Mouse (Mus musculus) limb, embryonic 14.5 days (tissue): ENCODE results near the gene Fam19a3. TPM values are rescaled to one million over a fixed set of nuclear protein-coding genes. Genes with fewer than 3 reads are reported as not detected.

Source experiments
- ATAC-seq: fragments of 200-750 bp; cut with Nextera tagmentation; 2 replicates; pipeline ENCODE4 v1.8.0; 2017; ENCODE audit warnings: low read depth, moderate number of reproducible peaks, moderate TSS enrichment; ENCODE audit not compliant: low FRiP score
- DNase-seq: peaks from one replicate; pipeline ENCODE4 v3.0.0-alpha.2; 2015; ENCODE audit warnings: low spot score
- H3K27ac ChIP-seq: fragments of 300-500 bp; sonication (generic); replicated peaks from 2 replicates; pipeline ENCODE4 v1.5.1; 2014; ENCODE audit warnings: low read depth, mild to moderate bottlenecking, low read length, moderate library complexity, mixed read lengths
- H3K27me3 ChIP-seq: fragments of 300-500 bp; sonication (generic); 2 replicates; pipeline ENCODE4 v1.6.1; 2014; ENCODE audit warnings: low read length, mixed read lengths; ENCODE audit not compliant: control insufficient read depth, insufficient read depth
- H3K36me3 ChIP-seq: fragments of 300-500 bp; sonication (generic); 2 replicates; pipeline ENCODE4 v1.6.1; 2014; ENCODE audit warnings: mild to moderate bottlenecking, low read length, moderate library complexity, mixed read lengths; ENCODE audit not compliant: control insufficient read depth, insufficient read depth
- H3K4me1 ChIP-seq: fragments of 300-500 bp; sonication (generic); 2 replicates; pipeline ENCODE4 v1.6.1; 2014; ENCODE audit warnings: antibody characterized with exemption, low read length, mixed read lengths; ENCODE audit not compliant: control insufficient read depth, insufficient read depth
- H3K4me2 ChIP-seq: fragments of 300-500 bp; sonication (generic); replicated peaks from 2 replicates; pipeline ENCODE4 v1.6.1; 2014; ENCODE audit warnings: low read depth, mild to moderate bottlenecking, low read length, moderate library complexity; ENCODE audit not compliant: severe bottlenecking
- H3K4me3 ChIP-seq: fragments of 300-500 bp; sonication (generic); replicated peaks from 2 replicates; pipeline ENCODE4 v1.5.1; 2014; ENCODE audit warnings: low read length
- H3K9ac ChIP-seq: fragments of 300-500 bp; sonication (generic); 2 replicates; pipeline ENCODE4 v1.6.1; 2014; ENCODE audit warnings: mild to moderate bottlenecking, low read depth, low read length, moderate library complexity; ENCODE audit not compliant: severe bottlenecking
- H3K9me3 ChIP-seq: fragments of 300-500 bp; sonication (generic); 2 replicates; pipeline ENCODE4 v1.6.1; 2016; ENCODE audit warnings: low read length; ENCODE audit not compliant: control insufficient read depth
- POLR2A ChIP-seq: fragments of 200-500 bp; IDR thresholded peaks from 2 replicates; pipeline ENCODE4 v1.8.0; 2012; ENCODE audit warnings: inconsistent platforms, mild to moderate bottlenecking, moderate library complexity, borderline replicate concordance; ENCODE audit not compliant: insufficient read depth, insufficient read length; ENCODE audit errors: extremely low read depth
- whole genome bisulfite sequencing: fragments of 180-500 bp; shearing (Covaris S2); extraction: QIAGEN DNeasy Blood & Tissue Kit; methylation state at CpG from one replicate; pipeline ENCODE4 v1.1.7; 2014; 5-methylcytosine and 5-hydroxymethylcytosine counted together
- polyA plus RNA-seq, 2 experiments: library from polyadenylated mRNA; depleted of rRNA in 1 of 2; stranded (reverse) in 1 of 2; unstranded in 1 of 2; fragments of >200 nt; fragmentation: Nextera tagmentation in 1 of 2; extraction: Ambion mirVana in 1 of 2; gene quantifications; 2 replicates each; pipeline versions ENCODE4 v1.2.1 to v1.2.3; 2012 to 2014

Fam19a3 gene
- polyA plus RNA-seq, 2 experiments, result 0.26 to 0.93 TPM

- no peak for ATAC-seq
- WGBS, result 32% methylated on average over 3 of the region's 3 CpGs
- Histone ChIP-seq H3K9ac (no peak overlapping the region), H3K4me3 (no peak overlapping the region), H3K4me2 (no peak overlapping the region), H3K36me3 (peaks cover 7% of the 10 kb centered on the region; the same call in 1 of the 2 replicates), H3K4me1 (peaks cover 12% of the 10 kb centered on the region), H3K27me3 (no peaks in the 10 kb centered on the region), H3K27ac (no peak overlapping the region), H3K9me3 (no peaks in the 10 kb centered on the region)
- TF ChIP-seq POLR2A, result no peak
- DNase-seq, result no peak
Measured at GRCm38 (mm10) chr3:104811752-104812151, 30.1 kb upstream of the Fam19a3 start.

GRCm38 (mm10) chr3:104805539-104805938 lies 23.9 kb upstream of the Fam19a3 start:
- TF ChIP-seq POLR2A, result no peak
- no peak overlapping the region for H3K27ac ChIP-seq
- no peak overlapping the region for H3K4me3 ChIP-seq
- no peak overlapping the region for H3K4me2 ChIP-seq
- DNase-seq, result no peak
- no peaks in the 10 kb centered on the region for H3K27me3 ChIP-seq
- peaks cover 40% of the 10 kb centered on the region for H3K36me3 ChIP-seq
- WGBS, result 86% methylated on average over 7 of the region's 9 CpGs
- H3K4me1 ChIP-seq, result no peaks in the 10 kb centered on the region
- no peak for ATAC-seq
- H3K9ac ChIP-seq, result no peak overlapping the region
- no peaks in the 10 kb centered on the region for H3K9me3 ChIP-seq

GRCm38 (mm10) chr3:104804312-104804711 lies 22.7 kb upstream of the Fam19a3 start:
- Histone ChIP-seq H3K4me2 (no peak overlapping the region), H3K4me3 (no peak overlapping the region), H3K27me3 (no peaks in the 10 kb centered on the region), H3K9me3 (no peaks in the 10 kb centered on the region), H3K9ac (no peak overlapping the region), H3K4me1 (no peaks in the 10 kb centered on the region), H3K36me3 (peaks cover 52% of the 10 kb centered on the region), H3K27ac (no peak overlapping the region)
- no peak for TF ChIP-seq POLR2A
- 91% methylated on average over 10 of the region's 10 CpGs for WGBS
- DNase-seq (no peak), ATAC-seq (no peak)

GRCm38 (mm10) chr3:104801481-104801880 lies 19.8 kb upstream of the Fam19a3 start:
- no peaks in the 10 kb centered on the region for H3K4me1 ChIP-seq
- no peaks in the 10 kb centered on the region for H3K27me3 ChIP-seq
- ATAC-seq, result no peak
- H3K36me3 ChIP-seq, result peaks cover 75% of the 10 kb centered on the region
- no peak overlapping the region for H3K4me2 ChIP-seq
- H3K27ac ChIP-seq, result no peak overlapping the region
- no peak for TF ChIP-seq POLR2A
- no peak overlapping the region for H3K4me3 ChIP-seq
- no peak overlapping the region for H3K9ac ChIP-seq
- DNase-seq, result no peak
- 89% methylated on average over 6 of the region's 6 CpGs for WGBS
- H3K9me3 ChIP-seq, result no peaks in the 10 kb centered on the region

GRCm38 (mm10) chr3:104800681-104801080 lies 19.0 kb upstream of the Fam19a3 start:
- H3K4me1 ChIP-seq, result peaks cover 4% of the 10 kb centered on the region
- no peak overlapping the region for H3K27ac ChIP-seq
- H3K9ac ChIP-seq, result no peak overlapping the region
- ATAC-seq, result no peak
- no peak for TF ChIP-seq POLR2A
- DNase-seq, result no peak
- WGBS, result 92% methylated on average over 11 of the region's 11 CpGs
- no peak overlapping the region for H3K4me2 ChIP-seq
- H3K27me3 ChIP-seq, result no peaks in the 10 kb centered on the region
- no peak overlapping the region for H3K4me3 ChIP-seq
- no peaks in the 10 kb centered on the region for H3K9me3 ChIP-seq
- peaks cover 79% of the 10 kb centered on the region for H3K36me3 ChIP-seq

GRCm38 (mm10) chr3:104796430-104797082 lies 14.9 kb upstream of the Fam19a3 start:
- no peak for DNase-seq

More at GRCm38 (mm10) chr3:104796430-104797082, 14.9 kb upstream of the Fam19a3 start:
- Histone ChIP-seq H3K27ac (no peak overlapping the region), H3K27me3 (no peaks in the 10 kb centered on the region), H3K9me3 (no peaks in the 10 kb centered on the region), H3K4me2 (no peak overlapping the region), H3K4me1 (peaks cover 45% of the 10 kb centered on the region), H3K4me3 (no peak overlapping the region), H3K36me3 (peaks cover 88% of the 10 kb centered on the region), H3K9ac (no peak overlapping the region)
- no peak for ATAC-seq
- no peak for TF ChIP-seq POLR2A
- WGBS, result 74% methylated on average over 15 of the region's 15 CpGs
